Mouse (Mus musculus) embryonic facial prominence, embryonic 15.5 days (tissue): ENCODE results near the gene C1qtnf7. TPM values are rescaled to one million over a fixed set of nuclear protein-coding genes. Genes with fewer than 3 reads are reported as not detected.

Experiments used
- ATAC-seq: fragments of 200-750 bp; cut with Nextera tagmentation; 2 replicates; pipeline ENCODE4 v1.8.0; 2017; ENCODE audit warnings: low read depth, moderate TSS enrichment; ENCODE audit not compliant: insufficient number of reproducible peaks, low FRiP score, low TSS enrichment
- H3K27ac ChIP-seq: fragments of 300-500 bp; sonication (generic); replicated peaks from 2 replicates; pipeline ENCODE4 v1.5.1; 2015; ENCODE audit warnings: mild to moderate bottlenecking, inconsistent platforms
- H3K27me3 ChIP-seq: fragments of 300-500 bp; sonication (generic); 2 replicates; pipeline ENCODE4 v1.6.1; 2015; ENCODE audit warnings: inconsistent platforms
- H3K36me3 ChIP-seq: fragments of 300-500 bp; sonication (generic); 2 replicates; pipeline ENCODE4 v1.6.1; 2015; ENCODE audit warnings: mild to moderate bottlenecking, inconsistent platforms
- H3K4me1 ChIP-seq: fragments of 300-500 bp; sonication (generic); 2 replicates; pipeline ENCODE4 v1.6.1; 2015; ENCODE audit warnings: inconsistent platforms
- H3K4me2 ChIP-seq: fragments of 300-500 bp; sonication (generic); replicated peaks from 2 replicates; pipeline ENCODE4 v1.6.1; 2015; ENCODE audit warnings: mild to moderate bottlenecking, inconsistent platforms
- H3K4me3 ChIP-seq: fragments of 300-500 bp; sonication (generic); replicated peaks from 2 replicates; pipeline ENCODE4 v1.5.1; 2015; ENCODE audit warnings: mild to moderate bottlenecking, inconsistent platforms
- H3K9ac ChIP-seq: fragments of 300-500 bp; sonication (generic); 2 replicates; pipeline ENCODE4 v1.6.1; 2015; ENCODE audit warnings: inconsistent platforms
- H3K9me3 ChIP-seq: fragments of 300-500 bp; sonication (generic); replicated peaks from 2 replicates; pipeline ENCODE4 v1.6.1; 2016; ENCODE audit warnings: inconsistent platforms
- WGBS: fragments of 180-500 bp; shearing (Covaris S2); methylation state at CpG from one replicate; pipeline ENCODE4 v1.1.7; 2015; 5-methylcytosine and 5-hydroxymethylcytosine counted together
- polyA plus RNA-seq: library from polyadenylated mRNA; unstranded; fragments of >200 nt; fragmentation: Nextera tagmentation; extraction: Ambion mirVana; gene quantifications from 2 replicates; pipeline ENCODE4 v1.2.1, GENCODE M21; 2015

Gene C1qtnf7
- polyA plus RNA-seq, 1 experiment from 2014 or later, result 18.1 TPM

GRCm38 (mm10) chr5:43511126-43511525 is 4.2 kb upstream of the C1qtnf7 start:
- H3K4me2 ChIP-seq, result no peak overlapping the region
- H3K27ac ChIP-seq, result no peak overlapping the region
- no peak overlapping the region for H3K9ac ChIP-seq
- H3K9me3 ChIP-seq, result no peaks in the 10 kb centered on the region
- no peaks in the 10 kb centered on the region for H3K36me3 ChIP-seq
- ATAC-seq, result no peak
- no peaks in the 10 kb centered on the region for H3K27me3 ChIP-seq
- H3K4me3 ChIP-seq, result no peak overlapping the region
- WGBS, result 90% methylated on average over 2 of the region's 2 CpGs
- H3K4me1 ChIP-seq, result no peaks in the 10 kb centered on the region

DNA sequence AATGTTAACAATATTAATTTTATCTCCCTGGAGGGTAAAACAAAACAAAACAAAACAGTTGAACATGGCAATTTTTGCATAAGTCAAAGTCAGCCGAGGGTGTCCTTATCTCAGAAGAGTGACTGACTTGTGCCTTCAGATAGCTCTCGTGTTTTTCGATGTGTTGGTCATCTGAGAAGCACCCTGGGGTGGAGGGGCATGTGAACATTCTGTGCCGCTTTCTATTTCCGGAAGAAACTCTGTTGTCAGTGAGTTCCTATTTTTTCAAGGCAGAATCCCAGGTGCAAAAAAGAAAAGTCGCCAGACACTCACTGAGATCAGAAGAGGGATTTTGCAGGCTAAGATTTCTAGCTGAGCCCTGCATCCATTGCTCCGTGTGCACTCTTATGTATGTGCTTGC is 1.2 kb downstream of the C1qtnf7 start:
- no peak overlapping the region for H3K9ac ChIP-seq
- ATAC-seq, result no peak
- H3K27ac ChIP-seq, result no peak overlapping the region
- H3K4me3 ChIP-seq, result peak overlapping the region; percentile 24
- no peaks in the 10 kb centered on the region for H3K9me3 ChIP-seq
- WGBS, result 50% methylated on average over 7 of the region's 7 CpGs
- H3K4me2 ChIP-seq, result peak overlapping the region; percentile 44
- H3K4me1 ChIP-seq, result peaks cover 8% of the 10 kb centered on the region; the same call in 1 of the 2 replicates
- H3K27me3 ChIP-seq, result no peaks in the 10 kb centered on the region
- H3K36me3 ChIP-seq, result no peaks in the 10 kb centered on the region

DNA sequence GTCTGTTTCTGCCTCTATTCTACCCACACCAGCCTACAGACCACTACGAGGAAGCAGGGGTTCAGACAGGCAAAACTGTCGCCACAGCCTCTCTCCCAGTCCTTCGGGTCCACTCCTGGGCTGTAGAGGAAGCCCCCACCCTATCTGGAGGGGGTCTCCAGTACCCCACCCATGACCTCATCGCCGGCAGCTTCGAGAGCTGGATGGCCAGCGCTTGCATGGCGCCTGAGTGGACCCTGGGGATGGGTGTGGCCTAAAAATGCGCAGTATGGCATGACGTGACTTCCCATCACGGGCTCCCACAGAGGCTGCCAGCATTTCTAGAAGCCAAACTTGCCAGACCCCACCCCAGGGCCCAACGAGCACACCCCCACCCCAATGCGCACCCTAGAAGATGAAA is 2.0 kb downstream of the C1qtnf7 start:
- ATAC-seq, result no peak
- H3K9ac ChIP-seq, result no peak overlapping the region
- H3K4me2 ChIP-seq, result peak overlapping the region; percentile 44
- H3K36me3 ChIP-seq, result no peaks in the 10 kb centered on the region
- H3K27me3 ChIP-seq, result no peaks in the 10 kb centered on the region
- 83% methylated on average over 13 of the region's 13 CpGs for WGBS
- H3K4me1 ChIP-seq, result peaks cover 8% of the 10 kb centered on the region; the same call in 1 of the 2 replicates
- H3K27ac ChIP-seq, result no peak overlapping the region
- no peaks in the 10 kb centered on the region for H3K9me3 ChIP-seq
- peak overlapping the region; percentile 24 for H3K4me3 ChIP-seq

- H3K9ac ChIP-seq, result no peak overlapping the region
- no peaks in the 10 kb centered on the region for H3K9me3 ChIP-seq
- ATAC-seq, result no peak
- no peaks in the 10 kb centered on the region for H3K36me3 ChIP-seq
- peaks cover 8% of the 10 kb centered on the region; the same call in 1 of the 2 replicates for H3K4me1 ChIP-seq
- H3K27me3 ChIP-seq, result no peaks in the 10 kb centered on the region
- H3K4me2 ChIP-seq, result no peak overlapping the region
- 76% methylated on average over 2 of the region's 2 CpGs for WGBS
- no peak overlapping the region for H3K27ac ChIP-seq
- no peak overlapping the region for H3K4me3 ChIP-seq
These were observed 4.6 kb downstream of the C1qtnf7 start for GRCm38 (mm10) chr5:43519905-43520304.

DNA sequence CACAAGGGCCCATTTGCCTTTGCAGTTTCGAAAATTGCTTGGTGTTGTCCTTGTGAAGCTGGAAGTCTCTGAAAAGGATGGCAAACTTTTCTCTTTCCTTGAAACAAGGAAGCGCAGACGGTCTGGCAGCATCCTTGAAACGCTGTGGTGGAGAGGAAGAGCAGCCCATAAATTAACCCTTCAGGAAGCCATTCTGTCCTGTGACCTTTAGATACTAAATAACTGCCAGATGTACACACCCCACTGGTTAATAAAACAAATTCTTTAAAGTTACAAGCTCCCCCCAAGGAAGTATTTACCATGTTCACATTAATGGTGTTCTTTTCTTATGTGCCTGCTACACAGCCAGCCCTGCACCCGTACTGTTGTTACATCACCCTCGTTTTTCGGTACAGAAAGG is 6.0 kb downstream of the C1qtnf7 start:
- no peak overlapping the region for H3K4me2 ChIP-seq
- H3K4me1 ChIP-seq, result peaks cover 8% of the 10 kb centered on the region; the same call in 1 of the 2 replicates
- no peaks in the 10 kb centered on the region for H3K9me3 ChIP-seq
- ATAC-seq, result no peak
- H3K4me3 ChIP-seq, result no peak overlapping the region
- no peaks in the 10 kb centered on the region for H3K36me3 ChIP-seq
- 62% methylated on average over 7 of the region's 7 CpGs for WGBS
- no peaks in the 10 kb centered on the region for H3K27me3 ChIP-seq
- no peak overlapping the region for H3K27ac ChIP-seq
- H3K9ac ChIP-seq, result no peak overlapping the region

GRCm38 (mm10) chr5:43522866-43523265 is 7.5 kb downstream of the C1qtnf7 start:
- no peak overlapping the region for H3K9ac ChIP-seq
- H3K27ac ChIP-seq, result no peak overlapping the region

DNA sequence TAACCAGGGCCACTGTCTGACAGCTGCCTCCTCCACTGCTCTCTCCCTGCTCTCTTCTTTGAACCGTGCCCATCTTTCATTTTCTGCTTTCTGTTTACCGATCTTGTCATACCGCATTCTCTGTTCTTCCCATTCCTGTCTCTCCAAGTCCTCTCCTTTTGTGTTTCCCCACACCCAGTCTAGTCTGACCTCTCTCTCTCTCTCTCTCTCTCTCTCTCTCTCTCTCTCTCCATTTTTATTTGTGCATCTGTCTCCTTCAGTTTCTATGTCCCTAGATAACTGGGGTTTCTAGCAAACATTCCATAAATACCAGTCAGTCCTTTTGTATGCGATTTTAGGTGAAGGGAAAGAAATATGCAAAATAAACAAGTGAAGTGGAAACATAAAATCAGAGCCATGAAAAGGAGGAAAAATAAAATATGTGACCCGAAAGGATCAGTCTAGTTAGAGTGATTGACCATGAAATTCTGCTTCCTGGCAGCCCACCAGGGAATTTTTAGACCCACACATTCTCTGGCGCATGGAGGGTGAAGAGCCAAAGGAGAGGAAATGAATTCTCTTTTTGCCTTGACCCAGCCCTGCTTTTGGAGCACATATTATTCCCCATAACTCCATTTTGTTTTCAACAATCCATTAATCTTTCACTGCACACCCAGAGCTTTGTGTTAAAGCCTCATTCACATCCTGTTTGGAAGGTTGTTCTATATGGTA is 11.7 kb downstream of the C1qtnf7 start:
- no peak overlapping the region for H3K4me3 ChIP-seq
- ATAC-seq, result no peak
- no peak overlapping the region for H3K4me2 ChIP-seq
- no peaks in the 10 kb centered on the region for H3K36me3 ChIP-seq
- H3K9ac ChIP-seq, result no peak overlapping the region
- no peaks in the 10 kb centered on the region for H3K9me3 ChIP-seq
- WGBS, result 43% methylated on average over 6 of the region's 6 CpGs
- H3K27me3 ChIP-seq, result no peaks in the 10 kb centered on the region
- peak overlapping the region; percentile 51; the same call in 1 of the 2 replicates for H3K27ac ChIP-seq
- peaks cover 5% of the 10 kb centered on the region; the same call in 1 of the 2 replicates for H3K4me1 ChIP-seq

More at GRCm38 (mm10) chr5:43522866-43523265, 7.5 kb downstream of the C1qtnf7 start:
- Histone ChIP-seq H3K36me3 (no peaks in the 10 kb centered on the region), H3K4me1 (peaks cover 8% of the 10 kb centered on the region; the same call in 1 of the 2 replicates), H3K4me2 (no peak overlapping the region), H3K27me3 (no peaks in the 10 kb centered on the region), H3K4me3 (no peak overlapping the region), H3K9me3 (no peaks in the 10 kb centered on the region)
- ATAC-seq, result peak; percentile 7; the same call in 1 of the 2 replicates
- 28% methylated on average over 1 of the region's 1 CpGs for WGBS

DNA sequence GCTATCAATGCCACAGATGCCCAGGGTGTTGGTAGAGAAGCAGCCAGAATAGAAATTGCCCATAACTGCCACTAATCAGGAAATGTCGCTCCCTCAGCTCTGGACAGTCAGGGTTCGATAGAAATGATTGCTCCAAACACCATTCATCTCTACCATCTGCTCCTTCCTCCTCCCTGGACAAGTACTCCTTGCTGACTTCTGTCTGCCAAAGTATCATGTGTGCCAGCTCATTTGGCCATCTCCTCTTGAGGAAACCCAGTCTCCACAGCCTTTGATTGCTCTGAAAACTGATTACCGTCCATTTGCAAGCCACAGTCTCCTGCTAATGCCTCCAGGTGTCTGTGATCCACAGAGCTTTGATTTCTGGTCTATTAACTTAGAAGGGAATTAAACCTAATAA is 14.8 kb downstream of the C1qtnf7 start:
- no peaks in the 10 kb centered on the region for H3K36me3 ChIP-seq
- no peaks in the 10 kb centered on the region for H3K9me3 ChIP-seq
- WGBS, result 77% methylated on average over 3 of the region's 3 CpGs
- H3K9ac ChIP-seq, result no peak overlapping the region
- H3K4me3 ChIP-seq, result no peak overlapping the region
- no peak overlapping the region for H3K4me2 ChIP-seq
- no peak overlapping the region for H3K27ac ChIP-seq
- H3K27me3 ChIP-seq, result no peaks in the 10 kb centered on the region
- H3K4me1 ChIP-seq, result peaks cover 5% of the 10 kb centered on the region; the same call in 1 of the 2 replicates
- ATAC-seq, result no peak

- Histone ChIP-seq H3K4me3 (no peak overlapping the region), H3K9ac (no peak overlapping the region), H3K4me2 (no peak overlapping the region), H3K4me1 (peaks cover 5% of the 10 kb centered on the region; the same call in 1 of the 2 replicates), H3K36me3 (no peaks in the 10 kb centered on the region), H3K27me3 (no peaks in the 10 kb centered on the region), H3K9me3 (no peaks in the 10 kb centered on the region), H3K27ac (no peak overlapping the region)
- 82% methylated on average over 1 of the region's 1 CpGs for WGBS
- ATAC-seq, result no peak
These were observed 15.5 kb downstream of the C1qtnf7 start for GRCm38 (mm10) chr5:43530886-43531285.

DNA sequence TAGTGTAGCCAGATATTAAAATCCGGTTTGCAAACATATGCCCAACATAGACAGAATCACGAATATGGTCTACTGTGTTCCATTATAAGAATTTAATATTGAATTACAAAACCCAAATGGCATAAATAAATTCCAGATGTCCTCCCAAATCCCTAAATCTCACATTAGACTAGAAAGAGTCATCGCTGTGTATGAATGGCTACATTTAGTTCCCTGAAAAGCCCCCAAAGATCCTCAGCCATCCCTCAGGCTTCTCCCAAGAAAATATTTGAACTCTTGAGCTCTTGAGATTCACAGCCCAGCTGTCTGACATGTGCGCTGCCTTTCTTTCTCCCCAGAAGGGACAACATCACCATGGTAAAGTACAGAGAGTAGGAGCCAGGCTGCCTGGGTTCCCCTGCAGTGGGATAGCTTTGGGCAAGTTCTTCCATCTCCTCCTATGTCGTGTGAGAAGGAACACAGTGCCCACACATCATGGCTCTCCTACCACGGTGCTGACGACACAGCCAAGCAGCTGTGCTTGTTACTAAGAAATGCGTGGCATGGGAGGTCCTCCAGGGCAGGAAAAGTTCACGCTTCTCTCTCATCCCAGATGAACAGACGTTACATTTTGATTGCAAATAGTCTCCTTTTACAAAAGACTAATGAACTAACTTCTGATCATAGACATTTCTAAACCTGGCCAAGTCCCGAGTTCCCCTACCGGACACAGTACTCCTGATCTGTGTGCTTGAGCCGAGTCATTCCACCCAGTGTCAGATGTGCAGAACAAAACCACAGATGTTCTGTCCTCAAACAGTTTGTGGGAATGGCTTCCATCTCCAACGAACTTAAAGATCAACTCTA is 23.2 kb downstream of the C1qtnf7 start:
- H3K9me3 ChIP-seq, result no peaks in the 10 kb centered on the region
- WGBS, result 26% methylated on average over 14 of the region's 14 CpGs
- H3K4me3 ChIP-seq, result no peak overlapping the region
- peaks cover 11% of the 10 kb centered on the region for H3K4me1 ChIP-seq
- peak; percentile 67 for ATAC-seq
- no peaks in the 10 kb centered on the region for H3K36me3 ChIP-seq
- H3K9ac ChIP-seq, result no peak overlapping the region
- H3K4me2 ChIP-seq, result peak overlapping the region; percentile 6; the same call in 1 of the 2 replicates
- no peaks in the 10 kb centered on the region for H3K27me3 ChIP-seq
- peak overlapping the region; percentile 73 for H3K27ac ChIP-seq

DNA sequence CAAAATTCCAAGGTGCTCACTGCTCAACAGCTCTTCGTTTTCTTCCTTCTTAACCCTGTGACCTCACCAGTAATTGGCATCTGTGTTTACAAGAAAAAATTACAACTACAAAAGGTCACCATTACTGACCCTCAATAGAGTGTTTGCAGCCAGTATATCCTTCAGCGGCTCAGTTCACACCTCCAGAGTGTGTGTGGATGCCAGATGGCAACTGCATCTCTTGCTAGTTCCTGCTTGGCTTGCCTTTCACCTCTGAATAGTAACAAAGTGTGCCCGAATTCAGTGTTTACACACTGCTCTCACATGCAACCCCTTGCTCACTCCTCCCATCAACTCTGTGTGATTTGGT is 23.8 kb downstream of the C1qtnf7 start:
- H3K4me1 ChIP-seq, result peaks cover 11% of the 10 kb centered on the region
- H3K9me3 ChIP-seq, result no peaks in the 10 kb centered on the region
- no peak for ATAC-seq
- no peaks in the 10 kb centered on the region for H3K36me3 ChIP-seq
- no peak overlapping the region for H3K4me2 ChIP-seq
- no peak overlapping the region for H3K9ac ChIP-seq
- no peaks in the 10 kb centered on the region for H3K27me3 ChIP-seq
- WGBS, result 50% methylated on average over 3 of the region's 3 CpGs
- H3K27ac ChIP-seq, result 0 out of 2 replicates have a peak overlapping the region, but pooled peaks have one; percentile 73
- no peak overlapping the region for H3K4me3 ChIP-seq
